Mouse (Mus musculus) hindbrain, embryonic 15.5 days (tissue): ENCODE data around the gene Gm49368. TPM values are rescaled to one million over a fixed set of nuclear protein-coding genes. Genes with fewer than 3 reads are reported as not detected.
"Not testable (repeated sequence)": the region's sequence is repeated elsewhere in the genome, so short reads cannot be mapped to it uniquely, and the experiment has no call there.

ENCODE experiments used
- ATAC-seq: fragments of 200-750 bp; cut with Nextera tagmentation; 2 replicates; pipeline ENCODE4 v1.8.0; 2017; ENCODE audit warnings: low read depth, moderate number of reproducible peaks, moderate TSS enrichment; ENCODE audit not compliant: low FRiP score
- H3K27ac ChIP-seq: fragments of 300-500 bp; sonication (generic); replicated peaks from 2 replicates; pipeline ENCODE4 v1.5.1; 2015; ENCODE audit warnings: mild to moderate bottlenecking, inconsistent platforms
- H3K27me3 ChIP-seq: fragments of 300-500 bp; sonication (generic); 2 replicates; pipeline ENCODE4 v1.6.1; 2015; ENCODE audit warnings: control low read depth, inconsistent platforms
- H3K36me3 ChIP-seq: fragments of 300-500 bp; sonication (generic); 2 replicates; pipeline ENCODE4 v1.6.1; 2015; ENCODE audit warnings: control low read depth, inconsistent platforms
- H3K4me1 ChIP-seq: fragments of 300-500 bp; sonication (generic); replicated peaks from 2 replicates; pipeline ENCODE4 v1.6.1; 2015; ENCODE audit warnings: control low read depth, inconsistent platforms
- H3K4me2 ChIP-seq: fragments of 300-500 bp; sonication (generic); 2 replicates; pipeline ENCODE4 v1.6.1; 2015; ENCODE audit warnings: moderate library complexity, mild to moderate bottlenecking, inconsistent platforms
- H3K4me3 ChIP-seq: fragments of 300-500 bp; sonication (generic); 2 replicates; pipeline ENCODE4 v1.5.1; 2015; ENCODE audit warnings: mild to moderate bottlenecking, inconsistent platforms
- H3K9ac ChIP-seq: fragments of 300-500 bp; sonication (generic); 2 replicates; pipeline ENCODE4 v1.6.1; 2015; ENCODE audit warnings: inconsistent platforms
- H3K9me3 ChIP-seq: fragments of 300-500 bp; sonication (generic); 2 replicates; pipeline ENCODE4 v1.6.1; 2016; ENCODE audit warnings: control low read depth, inconsistent platforms
- WGBS: fragments of 180-500 bp; shearing (Covaris S2); methylation state at CpG from one replicate; pipeline ENCODE4 v1.1.7; 2015; 5-methylcytosine and 5-hydroxymethylcytosine counted together
- polyA plus RNA-seq: library from polyadenylated mRNA; unstranded; fragments of >200 nt; fragmentation: Nextera tagmentation; extraction: Ambion mirVana; gene quantifications from 2 replicates; pipeline ENCODE4 v1.2.1, GENCODE M21; 2015

Gene Gm49368
- polyA plus RNA-seq, 1 experiment from 2014 or later, result not detected

DNA sequence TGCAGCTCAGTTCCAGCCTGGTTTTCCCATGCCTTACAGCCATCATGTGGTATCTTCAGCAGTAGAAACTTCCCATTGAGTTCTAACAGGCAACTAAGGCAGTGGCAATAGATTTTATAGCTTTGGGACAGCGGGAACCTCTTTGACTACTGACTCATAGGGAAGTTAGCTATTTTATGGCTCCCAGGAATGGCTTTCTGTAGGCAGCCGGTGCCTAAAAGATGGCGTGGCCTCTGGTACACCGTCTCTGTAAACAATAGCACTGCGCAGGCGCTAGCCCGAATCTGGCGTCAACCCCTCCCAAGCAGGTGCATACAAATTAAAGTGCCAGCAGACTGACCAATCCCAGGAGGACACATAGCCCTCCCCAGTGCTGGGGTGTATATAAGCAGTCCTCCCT is 88.5 kb downstream of the Gm49368 start:
- no peaks in the 10 kb centered on the region for H3K36me3 ChIP-seq
- no peaks in the 10 kb centered on the region for H3K27me3 ChIP-seq
- no peaks in the 10 kb centered on the region for H3K4me1 ChIP-seq
- no peak overlapping the region for H3K4me2 ChIP-seq
- no peaks in the 10 kb centered on the region for H3K9me3 ChIP-seq
- no peak overlapping the region for H3K4me3 ChIP-seq
- ATAC-seq, result no peak
- no peak overlapping the region for H3K9ac ChIP-seq
- H3K27ac ChIP-seq, result no peak overlapping the region
- 88% methylated on average over 8 of the region's 8 CpGs for WGBS

DNA sequence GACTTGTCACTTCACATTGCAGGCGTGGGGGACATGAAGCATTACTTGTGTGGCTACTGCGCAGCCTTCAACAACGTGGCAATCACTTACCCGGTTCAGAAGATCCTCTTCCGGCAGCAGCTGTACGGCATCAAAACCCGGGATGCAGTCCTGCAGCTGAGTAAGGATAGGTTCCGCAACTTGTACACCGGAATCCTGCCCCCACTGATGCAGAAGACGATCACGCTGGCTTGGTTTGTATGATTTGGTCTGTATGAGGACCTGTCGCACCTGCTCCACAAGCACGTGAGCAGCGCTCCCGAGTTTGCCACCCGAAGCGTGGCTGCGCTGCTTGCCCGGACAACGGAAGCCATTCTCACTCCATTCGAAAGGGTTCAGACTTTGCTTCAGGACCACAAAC is 91.6 kb downstream of the Gm49368 start, which contains the start of gene Itgad:
TSS of gene Itgad (plus strand) at position 301 of the 400 bp plus-strand sequence.
- H3K4me2 ChIP-seq, result no peak within 1 kb of the TSS
- no peaks in the 10 kb centered on the region for H3K4me1 ChIP-seq
- H3K36me3 ChIP-seq, result no peaks in the 10 kb centered on the region
- no peaks in the 10 kb centered on the region for H3K27me3 ChIP-seq
- ATAC-seq, result no peak
- no peak within 1 kb of the TSS for H3K27ac ChIP-seq
- WGBS, result 93% methylated on average over 21 of the region's 21 CpGs
- H3K4me3 ChIP-seq, result no peak within 1 kb of the TSS
- H3K9ac ChIP-seq, result no peak within 1 kb of the TSS
- H3K9me3 ChIP-seq, result no peaks in the 10 kb centered on the region

DNA sequence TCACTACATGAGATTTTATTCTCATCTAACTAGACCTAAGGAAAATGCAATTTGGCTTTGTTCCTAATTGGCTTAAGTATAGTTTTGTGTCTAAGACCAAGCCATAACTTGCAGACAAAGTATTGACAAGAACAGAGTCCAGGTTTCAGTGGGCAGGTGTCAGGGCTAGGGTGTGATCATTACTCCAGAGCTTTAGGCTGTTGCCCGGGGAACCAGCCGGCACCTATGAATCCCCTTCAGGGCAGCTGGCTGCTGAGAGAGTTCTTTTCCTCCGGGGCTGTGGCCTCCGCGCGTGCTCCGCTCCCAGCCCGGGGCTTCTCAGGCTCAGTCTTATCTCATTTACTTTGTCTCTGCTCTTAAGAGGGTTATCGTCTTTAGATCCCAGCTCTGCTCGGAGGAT is 92.4 kb downstream of the Gm49368 start:
- H3K27ac ChIP-seq, result no peak overlapping the region
- 72% methylated on average over 10 of the region's 10 CpGs for WGBS
- ATAC-seq, result no peak
- H3K9ac ChIP-seq, result no peak overlapping the region
- no peaks in the 10 kb centered on the region for H3K27me3 ChIP-seq
- H3K4me2 ChIP-seq, result no peak overlapping the region
- H3K4me3 ChIP-seq, result no peak overlapping the region
- H3K36me3 ChIP-seq, result no peaks in the 10 kb centered on the region
- no peaks in the 10 kb centered on the region for H3K4me1 ChIP-seq
- no peaks in the 10 kb centered on the region for H3K9me3 ChIP-seq

GRCm38 (mm10) chr7:128158688-128159354 is 96.3 kb downstream of the Gm49368 start:
- not testable (repeated sequence) for ATAC-seq, H3K27ac ChIP-seq, H3K36me3 ChIP-seq, H3K4me3 ChIP-seq, H3K4me2 ChIP-seq, H3K9me3 ChIP-seq, H3K9ac ChIP-seq, H3K4me1 ChIP-seq, H3K27me3 ChIP-seq
- WGBS, result 86% methylated on average over 8 of the region's 8 CpGs

DNA sequence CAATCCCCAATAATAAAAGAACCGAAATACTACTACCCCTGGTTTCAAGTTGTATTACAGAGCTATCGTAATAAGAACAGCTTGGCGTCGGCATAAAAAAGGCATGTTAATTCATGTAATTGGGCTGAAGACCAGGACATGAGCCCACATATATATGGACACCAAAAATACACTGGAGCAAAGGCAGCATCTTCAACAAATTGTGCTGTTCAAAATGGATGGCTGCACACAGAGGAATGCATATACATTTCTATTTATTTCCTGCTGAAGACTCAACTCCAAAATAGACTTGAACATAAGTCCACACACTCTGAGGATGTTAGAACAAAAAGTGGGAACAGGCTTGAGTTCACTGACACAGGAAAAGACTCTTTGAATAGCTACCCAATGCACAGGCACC is 101.5 kb downstream of the Gm49368 start:
- Histone ChIP-seq H3K4me3 (no peak overlapping the region), H3K4me2 (no peak overlapping the region), H3K9me3 (no peaks in the 10 kb centered on the region), H3K4me1 (no peaks in the 10 kb centered on the region), H3K36me3 (no peaks in the 10 kb centered on the region), H3K9ac (no peak overlapping the region), H3K27ac (no peak overlapping the region), H3K27me3 (no peaks in the 10 kb centered on the region)
- no peak for ATAC-seq
- 95% methylated on average over 4 of the region's 4 CpGs for WGBS

DNA sequence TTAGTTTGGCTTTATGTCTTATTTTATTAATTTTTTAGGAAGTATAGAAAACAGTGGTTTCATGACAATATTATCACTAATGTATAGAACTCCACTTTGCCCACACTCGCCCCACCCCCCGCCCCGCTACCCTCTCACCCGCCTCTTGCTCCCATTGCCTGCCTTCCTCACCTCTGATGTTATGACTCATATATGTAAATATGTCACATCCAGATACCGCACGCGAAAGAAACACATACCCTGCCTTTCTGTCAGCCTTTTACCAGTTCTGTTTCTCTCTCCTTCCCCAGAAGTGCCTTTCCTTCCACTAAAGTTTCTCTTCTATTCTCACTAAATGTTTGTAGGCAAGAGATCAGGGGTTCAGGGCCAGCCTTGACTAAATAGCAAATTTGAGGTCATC is 103.9 kb downstream of the Gm49368 start:
- Histone ChIP-seq H3K9me3 (no peaks in the 10 kb centered on the region), H3K27me3 (no peaks in the 10 kb centered on the region), H3K9ac (no peak overlapping the region), H3K4me2 (no peak overlapping the region), H3K36me3 (no peaks in the 10 kb centered on the region), H3K4me1 (no peaks in the 10 kb centered on the region), H3K27ac (no peak overlapping the region), H3K4me3 (no peak overlapping the region)
- WGBS, result 92% methylated on average over 7 of the region's 7 CpGs
- ATAC-seq, result no peak

DNA sequence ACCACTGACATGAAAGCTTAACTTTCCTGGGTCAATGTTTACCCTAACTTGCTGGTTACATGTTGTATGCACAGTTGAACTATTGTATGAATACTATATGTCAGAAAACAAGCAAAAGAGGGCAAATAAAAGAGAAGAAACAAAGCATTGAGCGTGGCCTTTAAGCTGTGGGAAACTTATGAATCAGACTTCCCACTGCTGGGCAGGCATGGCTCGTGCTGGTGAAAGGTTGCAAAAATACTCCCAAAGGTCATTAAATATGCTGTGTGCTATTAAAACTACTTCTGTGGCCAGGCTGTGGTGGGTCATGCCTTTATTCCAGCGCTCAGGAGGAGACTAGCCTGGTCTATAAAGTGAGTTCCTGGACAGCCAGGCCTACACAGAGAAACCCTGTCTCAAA is 107.5 kb downstream of the Gm49368 start:
- ATAC-seq, result no peak
- no peaks in the 10 kb centered on the region for H3K27me3 ChIP-seq
- H3K4me2 ChIP-seq, result no peak overlapping the region
- no peak overlapping the region for H3K4me3 ChIP-seq
- no peak overlapping the region for H3K27ac ChIP-seq
- H3K9me3 ChIP-seq, result no peaks in the 10 kb centered on the region
- H3K36me3 ChIP-seq, result no peaks in the 10 kb centered on the region
- 73% methylated on average over 3 of the region's 3 CpGs for WGBS
- no peaks in the 10 kb centered on the region for H3K4me1 ChIP-seq
- H3K9ac ChIP-seq, result no peak overlapping the region

Other genes with a start within 250 kb of the Gm49368 start
- gene Stx4a, start 238.4 kb upstream of the Gm49368 start, polyA plus RNA-seq, result 21.5 and 22.4 TPM in 2 replicates
- 63.4 and 72.5 TPM in 2 replicates for gene Stx1b, start 238.1 kb upstream of the Gm49368 start, polyA plus RNA-seq
- gene Zfp646, start 186.5 kb upstream of the Gm49368 start, polyA plus RNA-seq, result 9.3 and 9.8 TPM in 2 replicates
- gene Zfp668, start 185.9 kb upstream of the Gm49368 start, polyA plus RNA-seq, result 35.1 and 36.9 TPM in 2 replicates
- 1.2 and 1.5 TPM in 2 replicates for gene Prss53, start 171.7 kb upstream of the Gm49368 start, polyA plus RNA-seq
- not detected in 2 replicates for gene Gm21974, start 167.2 kb upstream of the Gm49368 start, polyA plus RNA-seq
- 69.6 and 71.5 TPM in 2 replicates for gene Vkorc1, start 167.1 kb upstream of the Gm49368 start, polyA plus RNA-seq
- gene Bckdk, start 158.6 kb upstream of the Gm49368 start, polyA plus RNA-seq, result 61.6 and 65.4 TPM in 2 replicates
- 47.3 and 47.7 TPM in 2 replicates for gene Kat8, start 150.2 kb upstream of the Gm49368 start, polyA plus RNA-seq
- gene Prss8, start 132.6 kb upstream of the Gm49368 start, polyA plus RNA-seq, result 0.54 TPM in 2 replicates
- 12.6 and 14.8 TPM in 2 replicates for gene Prss36, start 116.0 kb upstream of the Gm49368 start, polyA plus RNA-seq
- 357 and 368 TPM in 2 replicates for gene Fus, start 95.2 kb upstream of the Gm49368 start, polyA plus RNA-seq
- 6.7 and 10.3 TPM in 2 replicates for gene Pycard, start 68.8 kb upstream of the Gm49368 start, polyA plus RNA-seq
- not detected in 2 replicates for gene Trim72, start 58.7 kb upstream of the Gm49368 start, polyA plus RNA-seq
- gene Itgam, start within 50 bp of the Gm49368 start, polyA plus RNA-seq, result 1.1 and 1.2 TPM in 2 replicates
- 0.18 TPM in 1 of 2 replicates, not detected in the other for gene Itgax, start 66.9 kb downstream of the Gm49368 start, polyA plus RNA-seq
- not detected in 2 replicates for gene Itgad, start 91.7 kb downstream of the Gm49368 start, polyA plus RNA-seq
- 0.31 and 0.50 TPM in 2 replicates for gene Cox6a2, start 143.7 kb downstream of the Gm49368 start, polyA plus RNA-seq
- 14.2 and 14.7 TPM in 2 replicates for gene Armc5, start 174.7 kb downstream of the Gm49368 start, polyA plus RNA-seq
- gene 9130023H24Rik, start 175.3 kb downstream of the Gm49368 start, polyA plus RNA-seq, result 7.4 and 8.0 TPM in 2 replicates
- gene Tgfb1i1, start 184.1 kb downstream of the Gm49368 start, polyA plus RNA-seq, result 27.8 and 28.2 TPM in 2 replicates
- gene Slc5a2, start 203.0 kb downstream of the Gm49368 start, polyA plus RNA-seq, result 0.29 TPM in 1 of 2 replicates, not detected in the other
- 23.4 and 27.6 TPM in 2 replicates for gene BC017158, start 235.5 kb downstream of the Gm49368 start, polyA plus RNA-seq